Mouse (Mus musculus) thymus, adult 2 months (tissue): ENCODE data around the gene Ola1.

Source experiments
- CTCF ChIP-seq: fragments of 200-500 bp; IDR thresholded peaks from 2 replicates; pipeline ENCODE4 v1.5.1; 2012; ENCODE audit warnings: mild to moderate bottlenecking, control low read depth, low read length, moderate library complexity, borderline replicate concordance; ENCODE audit not compliant: control insufficient read depth, poor library complexity, insufficient read depth; ENCODE audit errors: extremely low read depth
- POLR2A ChIP-seq: fragments of 200-500 bp; IDR thresholded peaks from 2 replicates; pipeline ENCODE4 v1.6.1; 2012; ENCODE audit warnings: mild to moderate bottlenecking, low read length, control low read depth, moderate library complexity; ENCODE audit not compliant: control insufficient read depth, poor library complexity, insufficient read depth; ENCODE audit errors: extremely low read depth

DNA sequence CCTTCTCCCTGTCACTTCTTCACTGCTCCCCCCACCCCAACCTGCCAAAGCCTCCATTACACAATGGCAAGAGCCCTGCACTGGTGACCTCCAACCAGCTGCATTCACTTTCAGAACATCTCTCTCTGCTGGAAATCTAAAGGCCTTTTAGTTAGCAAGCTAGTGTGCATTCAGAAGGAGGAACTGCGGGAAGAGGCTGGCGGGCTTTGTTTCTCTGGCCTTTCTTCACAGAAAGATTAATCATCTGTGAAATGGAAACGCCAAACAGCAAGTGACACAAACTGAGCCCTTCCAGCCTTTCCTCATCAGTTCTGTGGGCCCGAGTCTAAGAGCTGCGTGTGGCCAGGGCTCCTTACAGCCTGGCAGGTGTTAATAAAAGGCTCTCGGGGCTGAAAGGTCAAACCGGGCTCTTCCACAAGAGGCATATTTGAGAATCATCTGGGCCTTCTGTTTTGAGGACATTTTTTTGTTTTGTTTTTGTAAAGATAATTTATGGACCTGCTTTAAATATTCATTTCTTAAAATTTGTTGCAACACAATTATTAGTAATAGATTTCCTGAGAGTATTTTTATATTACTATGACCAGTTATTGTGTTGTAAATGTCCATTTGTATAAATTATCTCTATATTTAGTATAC is 75.8 kb downstream of the Ola1 start:
- TF ChIP-seq CTCF (no peak), POLR2A (no peak)
